Mouse (Mus musculus): ENCODE results near the gene Sipa1l1. TPM values are rescaled to one million over a fixed set of nuclear protein-coding genes. Genes with fewer than 3 reads are reported as not detected.
A peak's percentile ranks its signal among the peaks of the same experiment; 100 is the strongest.

Sipa1l1 gene
- polyA plus RNA-seq, 1 experiment from 2014 or later, result 11.2 TPM

DNA sequence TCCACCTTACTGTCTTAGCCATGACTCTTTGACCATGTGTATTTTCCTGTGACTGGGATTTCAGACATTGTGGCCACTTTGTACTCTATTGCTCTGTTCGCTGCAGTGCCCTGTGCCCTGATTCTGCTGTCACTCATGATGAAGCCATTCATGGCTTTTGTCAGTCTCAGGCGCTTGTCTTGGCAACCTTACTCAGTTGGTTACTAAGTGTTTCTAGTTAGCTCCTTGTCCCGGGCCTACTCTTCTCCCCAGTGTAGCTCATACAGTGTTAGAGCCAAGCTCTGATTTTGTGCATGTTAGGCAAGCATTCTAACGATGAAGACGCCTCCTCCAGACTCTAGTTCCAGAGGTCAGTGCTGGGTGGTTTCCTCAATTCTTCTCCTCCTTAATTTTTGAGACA is 155.5 kb downstream of the Sipa1l1 start:
- no peaks in the 10 kb centered on the region for H3K36me3 ChIP-seq (ENCODE audit: control insufficient read depth, insufficient read depth, low read length)
- H3K4me2 ChIP-seq (ENCODE audit: low read length), result no peak overlapping the region
- no peak overlapping the region for H3K4me3 ChIP-seq (ENCODE audit: low read depth, low read length)
- 83% methylated on average over 5 of the region's 5 CpGs for WGBS
- no peak overlapping the region for H3K9ac ChIP-seq (ENCODE audit: low read depth, low read length)
- H3K27ac ChIP-seq (ENCODE audit: low read length), result no peak overlapping the region
- no peaks in the 10 kb centered on the region for H3K4me1 ChIP-seq (ENCODE audit: control insufficient read depth, insufficient read depth, low read length)
- no peaks in the 10 kb centered on the region for H3K9me3 ChIP-seq (replicated peaks; ENCODE audit: control insufficient read depth, low read length, poor library complexity, severe bottlenecking)
- no peak for ATAC-seq
- H3K27me3 ChIP-seq (ENCODE audit: control insufficient read depth, insufficient read depth, low read depth, low read length), result no peaks in the 10 kb centered on the region

DNA sequence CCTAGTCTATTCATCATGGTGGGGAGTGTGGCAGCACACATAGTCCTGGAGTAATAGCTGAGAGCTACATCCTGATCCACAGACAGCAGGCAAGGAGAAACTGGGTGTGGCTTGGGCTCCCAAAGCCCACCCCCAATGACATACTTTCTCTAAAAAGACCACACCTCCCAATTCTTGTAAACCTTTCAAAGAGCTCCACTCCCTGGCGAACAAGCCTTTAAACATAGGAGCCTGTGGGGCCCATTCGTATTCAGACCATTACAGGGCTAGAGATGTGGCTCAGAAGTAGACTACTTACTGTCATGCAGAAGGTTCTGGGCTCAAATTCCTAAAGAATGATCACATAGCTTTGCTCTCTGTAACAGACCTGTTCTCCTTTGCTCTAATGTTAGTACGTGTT is 156.4 kb downstream of the Sipa1l1 start:
- ATAC-seq, result no peak
- no peak overlapping the region for H3K9ac ChIP-seq (ENCODE audit: low read depth, low read length)
- H3K9me3 ChIP-seq (replicated peaks; ENCODE audit: control insufficient read depth, low read length, poor library complexity, severe bottlenecking), result no peaks in the 10 kb centered on the region
- no peak overlapping the region for H3K27ac ChIP-seq (ENCODE audit: low read length)
- H3K27me3 ChIP-seq (ENCODE audit: control insufficient read depth, insufficient read depth, low read depth, low read length), result no peaks in the 10 kb centered on the region
- no peak overlapping the region for H3K4me3 ChIP-seq (ENCODE audit: low read depth, low read length)
- 93% methylated on average over 3 of the region's 3 CpGs for WGBS
- H3K4me1 ChIP-seq (ENCODE audit: control insufficient read depth, insufficient read depth, low read length), result no peaks in the 10 kb centered on the region
- H3K36me3 ChIP-seq (ENCODE audit: control insufficient read depth, insufficient read depth, low read length), result no peaks in the 10 kb centered on the region
- H3K4me2 ChIP-seq (ENCODE audit: low read length), result no peak overlapping the region

DNA sequence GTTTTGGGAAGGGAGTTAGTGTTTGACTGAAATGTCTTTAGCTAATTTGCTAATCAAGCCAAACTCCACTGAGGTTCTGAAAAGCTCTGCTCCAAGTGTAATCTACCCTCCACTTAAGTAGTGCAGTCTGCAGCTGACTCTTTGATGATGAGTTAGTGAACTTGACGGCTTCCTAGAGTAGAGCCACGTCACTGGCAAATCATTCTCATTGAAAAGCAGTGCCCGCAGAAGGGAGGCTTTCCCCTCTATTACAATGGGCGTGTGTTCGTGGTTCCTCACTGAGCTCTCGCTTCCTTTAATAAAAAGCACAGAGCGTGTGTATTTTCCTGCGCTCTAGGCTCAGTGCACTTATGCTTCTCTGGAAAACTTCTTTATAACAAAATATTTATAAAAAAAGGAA is 157.3 kb downstream of the Sipa1l1 start:
- 63% methylated on average over 8 of the region's 8 CpGs for WGBS
- no peaks in the 10 kb centered on the region for H3K9me3 ChIP-seq (replicated peaks; ENCODE audit: control insufficient read depth, low read length, poor library complexity, severe bottlenecking)
- H3K4me3 ChIP-seq (ENCODE audit: low read depth, low read length), result no peak overlapping the region
- H3K4me2 ChIP-seq (ENCODE audit: low read length), result no peak overlapping the region
- no peaks in the 10 kb centered on the region for H3K27me3 ChIP-seq (ENCODE audit: control insufficient read depth, insufficient read depth, low read depth, low read length)
- H3K27ac ChIP-seq (ENCODE audit: low read length), result no peak overlapping the region
- no peak overlapping the region for H3K9ac ChIP-seq (ENCODE audit: low read depth, low read length)
- no peaks in the 10 kb centered on the region for H3K36me3 ChIP-seq (ENCODE audit: control insufficient read depth, insufficient read depth, low read length)
- H3K4me1 ChIP-seq (ENCODE audit: control insufficient read depth, insufficient read depth, low read length), result no peaks in the 10 kb centered on the region
- ATAC-seq, result no peak

DNA sequence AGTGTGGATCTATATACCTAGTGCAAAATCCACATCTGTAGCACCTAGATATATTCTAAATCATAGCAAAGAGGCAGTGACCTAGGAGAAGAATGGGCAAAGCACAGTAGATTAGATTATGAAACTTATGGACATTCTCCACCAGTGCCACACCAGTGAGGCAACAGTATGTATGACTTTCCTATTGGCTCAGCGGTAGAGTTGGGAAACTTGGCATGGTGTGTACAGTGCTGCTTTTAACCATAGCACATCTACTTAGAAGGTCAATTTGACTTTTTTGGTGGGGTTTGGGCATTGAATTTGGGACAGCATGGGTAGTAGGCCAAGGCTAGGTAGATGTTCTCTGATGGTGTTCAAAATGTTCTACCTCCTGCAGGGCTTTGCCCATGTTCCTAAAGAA is 159.0 kb downstream of the Sipa1l1 start:
- Histone ChIP-seq H3K4me3 (ENCODE audit: low read depth, low read length) (no peak overlapping the region), H3K4me2 (ENCODE audit: low read length) (no peak overlapping the region), H3K4me1 (ENCODE audit: control insufficient read depth, insufficient read depth, low read length) (no peaks in the 10 kb centered on the region), H3K9ac (ENCODE audit: low read depth, low read length) (no peak overlapping the region), H3K36me3 (ENCODE audit: control insufficient read depth, insufficient read depth, low read length) (no peaks in the 10 kb centered on the region), H3K9me3 (replicated peaks; ENCODE audit: control insufficient read depth, low read length, poor library complexity, severe bottlenecking) (no peaks in the 10 kb centered on the region), H3K27ac (ENCODE audit: low read length) (no peak overlapping the region), H3K27me3 (ENCODE audit: control insufficient read depth, insufficient read depth, low read depth, low read length) (no peaks in the 10 kb centered on the region)
- WGBS, result 96% methylated on average over 1 of the region's 1 CpGs
- no peak for ATAC-seq

DNA sequence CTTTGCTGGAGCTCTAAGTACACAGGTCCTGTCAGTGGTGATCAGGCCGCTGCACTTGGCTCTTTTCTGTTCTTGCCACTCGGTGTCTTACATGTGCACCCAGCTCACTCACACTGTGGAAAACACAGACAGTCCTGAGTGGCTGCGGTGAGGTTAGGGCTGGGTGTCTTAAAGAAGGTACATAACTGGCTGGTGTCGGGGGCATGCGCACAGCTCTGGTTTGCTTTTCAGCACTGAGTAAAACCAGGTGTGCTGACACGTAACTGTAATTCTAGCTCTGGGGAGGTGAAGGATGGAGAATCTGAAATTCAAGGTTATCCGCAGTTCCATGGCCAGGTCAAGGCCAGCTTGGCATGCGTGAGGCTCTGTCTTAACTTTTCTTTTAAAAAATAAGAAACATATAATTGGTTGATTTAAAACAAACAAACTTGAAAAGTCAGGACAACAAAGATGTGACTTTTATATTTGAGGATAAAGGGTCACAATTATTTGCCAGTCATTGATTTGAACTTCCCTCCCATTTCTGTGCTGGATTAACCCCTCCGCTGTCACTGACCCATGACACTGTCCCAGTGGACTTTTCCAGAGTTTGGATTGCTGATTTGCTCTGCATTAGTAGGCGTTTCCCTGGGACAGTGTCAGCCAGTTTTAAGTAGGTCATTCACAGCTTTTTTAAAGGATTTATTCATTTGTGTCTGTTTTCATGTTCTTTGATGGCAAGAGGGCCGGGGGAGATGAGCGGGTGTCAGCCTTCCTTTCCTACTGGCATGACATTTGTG is 163.9 kb downstream of the Sipa1l1 start:
- WGBS, result 75% methylated on average over 12 of the region's 12 CpGs
- no peak overlapping the region for H3K9ac ChIP-seq (ENCODE audit: low read depth, low read length)

GRCm38 (mm10) chr12:82333999-82334398 is 164.9 kb downstream of the Sipa1l1 start:
- Histone ChIP-seq H3K36me3 (ENCODE audit: control insufficient read depth, insufficient read depth, low read length) (no peaks in the 10 kb centered on the region), H3K27ac (ENCODE audit: low read length) (no peak overlapping the region), H3K27me3 (ENCODE audit: control insufficient read depth, insufficient read depth, low read depth, low read length) (no peaks in the 10 kb centered on the region), H3K4me2 (ENCODE audit: low read length) (no peak overlapping the region), H3K4me1 (ENCODE audit: control insufficient read depth, insufficient read depth, low read length) (peaks cover 17% of the 10 kb centered on the region), H3K4me3 (ENCODE audit: low read depth, low read length) (no peak overlapping the region), H3K9me3 (replicated peaks; ENCODE audit: control insufficient read depth, low read length, poor library complexity, severe bottlenecking) (no peaks in the 10 kb centered on the region), H3K9ac (ENCODE audit: low read depth, low read length) (no peak overlapping the region)
- ATAC-seq, result no peak
- whole genome bisulfite sequencing, result 69% methylated on average over 5 of the region's 5 CpGs

More for the DNA sequence above, 163.9 kb downstream of the Sipa1l1 start:
- Histone ChIP-seq H3K4me1 (ENCODE audit: control insufficient read depth, insufficient read depth, low read length) (peaks cover 12% of the 10 kb centered on the region), H3K4me3 (ENCODE audit: low read depth, low read length) (no peak overlapping the region), H3K27me3 (ENCODE audit: control insufficient read depth, insufficient read depth, low read depth, low read length) (no peaks in the 10 kb centered on the region), H3K4me2 (ENCODE audit: low read length) (no peak overlapping the region), H3K36me3 (ENCODE audit: control insufficient read depth, insufficient read depth, low read length) (no peaks in the 10 kb centered on the region), H3K27ac (ENCODE audit: low read length) (no peak overlapping the region), H3K9me3 (replicated peaks; ENCODE audit: control insufficient read depth, low read length, poor library complexity, severe bottlenecking) (no peaks in the 10 kb centered on the region)
- no peak for ATAC-seq

- Histone ChIP-seq H3K36me3 (ENCODE audit: control insufficient read depth, insufficient read depth, low read length) (no peaks in the 10 kb centered on the region), H3K4me1 (ENCODE audit: control insufficient read depth, insufficient read depth, low read length) (peaks cover 20% of the 10 kb centered on the region), H3K27ac (ENCODE audit: low read length) (peak overlapping the region; percentile 31; the same call in 1 of the 2 replicates), H3K27me3 (ENCODE audit: control insufficient read depth, insufficient read depth, low read depth, low read length) (no peaks in the 10 kb centered on the region), H3K9ac (ENCODE audit: low read depth, low read length) (no peak overlapping the region), H3K4me3 (ENCODE audit: low read depth, low read length) (no peak overlapping the region), H3K9me3 (replicated peaks; ENCODE audit: control insufficient read depth, low read length, poor library complexity, severe bottlenecking) (no peaks in the 10 kb centered on the region), H3K4me2 (ENCODE audit: low read length) (no peak overlapping the region)
- ATAC-seq, result no peak
- WGBS, result 34% methylated on average over 4 of the region's 4 CpGs
Measured at GRCm38 (mm10) chr12:82334550-82334949, 165.4 kb downstream of the Sipa1l1 start.

- no peaks in the 10 kb centered on the region for H3K9me3 ChIP-seq (replicated peaks; ENCODE audit: control insufficient read depth, low read length, poor library complexity, severe bottlenecking)
- WGBS, result 9% methylated on average over 1 of the region's 1 CpGs
- peak overlapping the region; percentile 28; the same call in 1 of the 2 replicates for H3K27ac ChIP-seq (ENCODE audit: low read length)
- H3K4me2 ChIP-seq (ENCODE audit: low read length), result no peak overlapping the region
- H3K27me3 ChIP-seq (ENCODE audit: control insufficient read depth, insufficient read depth, low read depth, low read length), result no peaks in the 10 kb centered on the region
- H3K36me3 ChIP-seq (ENCODE audit: control insufficient read depth, insufficient read depth, low read length), result no peaks in the 10 kb centered on the region
- H3K9ac ChIP-seq (ENCODE audit: low read depth, low read length), result no peak overlapping the region
- H3K4me1 ChIP-seq (ENCODE audit: control insufficient read depth, insufficient read depth, low read length), result peaks cover 25% of the 10 kb centered on the region
- H3K4me3 ChIP-seq (ENCODE audit: low read depth, low read length), result no peak overlapping the region
- ATAC-seq, result 0 out of 2 replicates have a peak, but pooled peaks have one; percentile 51
Measured at GRCm38 (mm10) chr12:82335095-82335494, 166.0 kb downstream of the Sipa1l1 start.

DNA sequence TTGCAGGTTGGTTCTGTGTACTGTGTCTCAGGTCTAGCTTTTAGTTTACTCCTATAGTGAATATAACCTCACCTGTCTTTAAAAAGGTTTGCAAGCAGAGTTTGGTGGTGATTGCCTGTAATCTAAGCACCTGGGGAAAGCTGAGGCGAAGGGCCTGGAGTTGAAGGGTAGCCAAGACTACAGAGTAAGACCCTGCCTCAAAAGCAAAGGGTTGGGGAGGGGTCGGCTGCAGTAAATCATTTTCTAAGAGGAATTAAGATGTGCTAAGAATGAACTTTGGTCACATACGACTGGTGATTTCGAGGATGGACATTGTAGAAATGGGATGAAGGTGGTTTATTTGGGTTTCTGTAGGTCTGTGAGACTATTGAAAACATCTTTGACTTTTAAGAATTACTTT is 169.4 kb downstream of the Sipa1l1 start:
- Histone ChIP-seq H3K27me3 (ENCODE audit: control insufficient read depth, insufficient read depth, low read depth, low read length) (no peaks in the 10 kb centered on the region), H3K36me3 (ENCODE audit: control insufficient read depth, insufficient read depth, low read length) (0 out of 2 replicates have a peak, but pooled peaks cover 4% of the 10 kb centered on the region), H3K27ac (ENCODE audit: low read length) (no peak overlapping the region), H3K9ac (ENCODE audit: low read depth, low read length) (no peak overlapping the region), H3K4me1 (ENCODE audit: control insufficient read depth, insufficient read depth, low read length) (peaks cover 25% of the 10 kb centered on the region), H3K9me3 (replicated peaks; ENCODE audit: control insufficient read depth, low read length, poor library complexity, severe bottlenecking) (no peaks in the 10 kb centered on the region), H3K4me2 (ENCODE audit: low read length) (no peak overlapping the region), H3K4me3 (ENCODE audit: low read depth, low read length) (no peak overlapping the region)
- no peak for ATAC-seq
- WGBS, result 84% methylated on average over 4 of the region's 4 CpGs

All from midbrain, embryonic 16.5 days (tissue).